Comparison of ENCODE assay signal across 24 mouse cellular contexts in the genomic region with DNA sequence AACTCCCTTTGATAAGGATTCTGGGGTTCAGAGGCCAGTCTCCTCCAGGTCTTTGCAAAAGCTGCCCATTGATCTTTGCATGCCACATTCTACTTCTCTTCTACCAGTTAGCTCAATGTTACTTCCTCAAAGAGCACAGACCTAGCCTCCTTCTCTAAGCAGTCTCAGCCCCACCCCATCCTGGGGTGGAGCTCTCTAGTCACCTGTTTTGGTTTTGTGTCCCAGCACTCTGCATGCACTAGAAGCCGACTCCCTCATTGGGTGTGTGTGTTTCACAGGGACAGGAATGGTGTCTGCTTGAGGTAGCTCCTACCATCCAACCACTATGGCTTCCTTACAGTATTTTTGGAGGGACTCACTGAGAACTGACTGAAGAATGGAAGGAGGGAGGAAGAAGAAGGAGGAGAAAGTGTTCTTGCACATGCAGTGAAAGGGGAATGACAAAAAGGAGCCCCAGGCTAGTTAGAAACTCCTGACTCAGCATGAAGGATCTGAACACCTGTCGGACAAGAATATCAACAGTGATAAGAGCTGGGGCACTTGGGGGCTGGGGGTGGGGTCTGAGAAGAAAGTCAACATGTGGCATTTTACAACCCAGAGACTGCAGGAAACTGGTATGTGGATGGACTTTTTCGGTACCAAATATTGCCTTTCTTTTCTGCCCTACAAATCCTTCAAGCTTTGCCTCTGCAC. TPM values are rescaled to one million over a fixed set of nuclear protein-coding genes. Genes with fewer than 3 reads are reported as not detected.
"Had no signal": no experiment of that assay in that cellular context is flagged by ENCODE, and none has a peak within 500 bp of the region (broad histone marks: within the 10 kb centered on the region; RNA-seq: fewer than 3 reads in every experiment).

No protein-coding gene starts in this region.

- H3K4me1 ChIP-seq: kidney, embryonic 15.5 days; limb, embryonic 15.5 days; liver, embryonic 12.5 days; midbrain, embryonic 10.5 days; neural tube, embryonic 13.5 days had no signal

- H3K9ac ChIP-seq: kidney, embryonic 15.5 days; limb, embryonic 15.5 days; liver, embryonic 12.5 days; lung, embryonic 14.5 days; neural tube, embryonic 13.5 days had no signal

- H3K36me3 ChIP-seq: kidney, embryonic 15.5 days; limb, embryonic 15.5 days; liver, embryonic 12.5 days; midbrain, embryonic 10.5 days; neural tube, embryonic 13.5 days had no signal

- ATAC-seq: liver, embryonic 12.5 days had no signal

- H3K27ac ChIP-seq: kidney, embryonic 15.5 days; limb, embryonic 15.5 days; liver, embryonic 12.5 days; midbrain, embryonic 10.5 days; neural tube, embryonic 13.5 days had no signal

- H3K4me2 ChIP-seq: kidney, embryonic 15.5 days; limb, embryonic 15.5 days; liver, embryonic 12.5 days; lung, embryonic 14.5 days; neural tube, embryonic 13.5 days had no signal

- H3K4me3 ChIP-seq: kidney, embryonic 15.5 days; limb, embryonic 15.5 days; liver, embryonic 12.5 days; midbrain, embryonic 10.5 days; myocyte; neural tube, embryonic 13.5 days had no signal

- DNase-seq: kidney, adult 2 months; kidney, postnatal 14 days; lung, embryonic 14.5 days; lung, postnatal 10 days; lung, postnatal 4 days; midbrain, embryonic 14.5 days; retina, postnatal 1 day; right cerebral cortex, postnatal 25 days; thymus, postnatal 4 days had no signal

- H3K9me3 ChIP-seq: kidney, embryonic 15.5 days; limb, embryonic 15.5 days; liver, embryonic 12.5 days; midbrain, embryonic 10.5 days; neural tube, embryonic 13.5 days had no signal

- H3K27me3 ChIP-seq: limb, embryonic 15.5 days; neural tube, embryonic 13.5 days had no signal

RNA-seq across cellular contexts. Expression of gene Tmem92, which starts 10.0 kb away (rescaled TPM):
- total RNA-seq: layer of hippocampus, adult 8-10 months; layer of hippocampus, postnatal 14 days; left cerebral cortex, adult 8-10 months; left cerebral cortex, postnatal 25 days; megakaryocyte, adult 5-6 weeks had no signal
- polyA plus RNA-seq: kidney, adult 2 months; kidney, embryonic 15.5 days; limb, embryonic 11.5 days; limb, embryonic 15.5 days; liver, embryonic 12.5 days; liver, embryonic 16.5 days; lung, embryonic 14.5 days; midbrain, embryonic 10.5 days; midbrain, embryonic 14.5 days; myocyte; neural tube, embryonic 13.5 days; stomach, embryonic 14.5 days had no signal

RNA-seq across cellular contexts. Expression of gene Cdc34b, which starts 30.9 kb away (rescaled TPM):
- total RNA-seq: layer of hippocampus, adult 8-10 months; megakaryocyte, adult 5-6 weeks had no signal
- polyA plus RNA-seq: large intestine, adult 2 months; limb, embryonic 11.5 days; limb, embryonic 15.5 days; liver, embryonic 12.5 days; liver, embryonic 16.5 days; midbrain, embryonic 14.5 days; neural tube, embryonic 13.5 days; stomach, embryonic 14.5 days had no signal
